Mouse (Mus musculus): ENCODE results near the gene 1700016D06Rik. TPM values are rescaled to one million over a fixed set of nuclear protein-coding genes. Genes with fewer than 3 reads are reported as not detected.

The 1700016D06Rik gene
- polyA plus RNA-seq, 2 experiments: not detected

- Histone ChIP-seq H3K9ac (replicated peaks) (peak overlapping the region; percentile 77; the same call in 1 of the 2 replicates), H3K9me3 (ENCODE audit: control insufficient read depth, low read length) (no peaks in the 10 kb centered on the region), H3K27ac (no peak overlapping the region), H3K27me3 (ENCODE audit: control insufficient read depth, insufficient read depth, low read length) (no peaks in the 10 kb centered on the region), H3K4me2 (ENCODE audit: low read depth) (peak overlapping the region; percentile 79), H3K36me3 (replicated peaks; ENCODE audit: control insufficient read depth, insufficient read depth, low read depth) (peaks cover 35% of the 10 kb centered on the region), H3K4me3 (ENCODE audit: insufficient read depth in 1 of 2, low read depth in 2 of 2, low read length in 2 of 2) (peak overlapping the region; percentile 73 to 76), H3K4me1 (replicated peaks; ENCODE audit: control insufficient read depth in 2 of 2, insufficient read depth in 2 of 2, low read length in 1 of 2) (peaks cover 13 to 17% of the 10 kb centered on the region in 2 experiments)
- TF ChIP-seq EP300 (IDR thresholded peaks at IDR 0.05; ENCODE audit: low read depth) (no peak), CTCF (IDR thresholded peaks at IDR 0.05; ENCODE audit: low read depth) (no peak)
- ATAC-seq (ENCODE audit: insufficient read depth): no peak
- 64% methylated on average over 7 of the region's 7 CpGs for WGBS (ENCODE audit: insufficient replicate concordance)
- DNase-seq (ENCODE audit: low read depth in 3 of 3, low spot score in 3 of 3): no peak
These were observed 67.4 kb downstream of the 1700016D06Rik start for GRCm38 (mm10) chr8:11633414-11633813.

GRCm38 (mm10) chr8:11632406-11632805 is 68.5 kb downstream of the 1700016D06Rik start:
- Histone ChIP-seq H3K4me1 (replicated peaks; ENCODE audit: control insufficient read depth in 2 of 2, insufficient read depth in 2 of 2, low read length in 1 of 2) (peaks cover 13 to 17% of the 10 kb centered on the region in 2 experiments), H3K9ac (replicated peaks) (no peak overlapping the region), H3K4me3 (ENCODE audit: insufficient read depth in 1 of 2, low read depth in 2 of 2, low read length in 2 of 2) (no peak overlapping the region), H3K27ac (no peak overlapping the region), H3K27me3 (ENCODE audit: control insufficient read depth, insufficient read depth, low read length) (no peaks in the 10 kb centered on the region), H3K36me3 (replicated peaks; ENCODE audit: control insufficient read depth, insufficient read depth, low read depth) (peaks cover 41% of the 10 kb centered on the region), H3K9me3 (ENCODE audit: control insufficient read depth, low read length) (no peaks in the 10 kb centered on the region), H3K4me2 (ENCODE audit: low read depth) (no peak overlapping the region)
- ATAC-seq (ENCODE audit: insufficient read depth): no peak
- no peak for TF ChIP-seq CTCF (IDR thresholded peaks at IDR 0.05; ENCODE audit: low read depth)
- TF ChIP-seq EP300 (IDR thresholded peaks at IDR 0.05; ENCODE audit: low read depth): no peak
- 35% methylated on average over 2 of the region's 2 CpGs for WGBS (ENCODE audit: insufficient replicate concordance)
- DNase-seq (ENCODE audit: low read depth in 3 of 3, low spot score in 3 of 3): no peak

- peaks cover 53% of the 10 kb centered on the region for H3K36me3 ChIP-seq (replicated peaks; ENCODE audit: control insufficient read depth, insufficient read depth, low read depth)
These were observed 71.7 kb downstream of the 1700016D06Rik start for GRCm38 (mm10) chr8:11629206-11629605.

GRCm38 (mm10) chr8:11628506-11629132 is 72.2 kb downstream of the 1700016D06Rik start:
- 76% methylated on average over 7 of the region's 7 CpGs for WGBS (ENCODE audit: insufficient replicate concordance)
- H3K36me3 ChIP-seq (replicated peaks; ENCODE audit: control insufficient read depth, insufficient read depth, low read depth): peaks cover 55% of the 10 kb centered on the region
- H3K4me3 ChIP-seq (ENCODE audit: insufficient read depth in 1 of 2, low read depth in 2 of 2, low read length in 2 of 2): no peak overlapping the region
- TF ChIP-seq CTCF (IDR thresholded peaks at IDR 0.05; ENCODE audit: low read depth) (no peak), EP300 (IDR thresholded peaks at IDR 0.05; ENCODE audit: low read depth) (no peak)
- no peak for ATAC-seq (ENCODE audit: insufficient read depth)
- no peak for DNase-seq (ENCODE audit: low read depth in 3 of 3, low spot score in 3 of 3)
- H3K9me3 ChIP-seq (ENCODE audit: control insufficient read depth, low read length): no peaks in the 10 kb centered on the region
- H3K27me3 ChIP-seq (ENCODE audit: control insufficient read depth, insufficient read depth, low read length): no peaks in the 10 kb centered on the region
- no peak overlapping the region for H3K4me2 ChIP-seq (ENCODE audit: low read depth)
- H3K4me1 ChIP-seq (replicated peaks; ENCODE audit: control insufficient read depth in 2 of 2, insufficient read depth in 2 of 2, low read length in 1 of 2): peaks cover 5 to 7% of the 10 kb centered on the region in 2 experiments; a peak in 3 of 4 replicates
- no peak overlapping the region for H3K9ac ChIP-seq (replicated peaks)
- H3K27ac ChIP-seq: no peak overlapping the region

More at GRCm38 (mm10) chr8:11629206-11629605, 71.7 kb downstream of the 1700016D06Rik start:
- no peak overlapping the region for H3K27ac ChIP-seq
- H3K9me3 ChIP-seq (ENCODE audit: control insufficient read depth, low read length): no peaks in the 10 kb centered on the region
- ATAC-seq (ENCODE audit: insufficient read depth): no peak
- no peak overlapping the region for H3K9ac ChIP-seq (replicated peaks)
- H3K4me3 ChIP-seq (ENCODE audit: insufficient read depth in 1 of 2, low read depth in 2 of 2, low read length in 2 of 2): no peak overlapping the region
- H3K27me3 ChIP-seq (ENCODE audit: control insufficient read depth, insufficient read depth, low read length): no peaks in the 10 kb centered on the region
- TF ChIP-seq CTCF (IDR thresholded peaks at IDR 0.05; ENCODE audit: low read depth): no peak
- peaks cover 8 to 9% of the 10 kb centered on the region in 2 experiments for H3K4me1 ChIP-seq (replicated peaks; ENCODE audit: control insufficient read depth in 2 of 2, insufficient read depth in 2 of 2, low read length in 1 of 2)
- no peak for DNase-seq (ENCODE audit: low read depth in 3 of 3, low spot score in 3 of 3)
- 79% methylated on average over 5 of the region's 5 CpGs for WGBS (ENCODE audit: insufficient replicate concordance)
- H3K4me2 ChIP-seq (ENCODE audit: low read depth): no peak overlapping the region

GRCm38 (mm10) chr8:11627717-11628116 is 73.1 kb downstream of the 1700016D06Rik start:
- Histone ChIP-seq H3K27me3 (ENCODE audit: control insufficient read depth, insufficient read depth, low read length) (no peaks in the 10 kb centered on the region), H3K9ac (replicated peaks) (no peak overlapping the region), H3K27ac (no peak overlapping the region), H3K36me3 (replicated peaks; ENCODE audit: control insufficient read depth, insufficient read depth, low read depth) (peaks cover 56% of the 10 kb centered on the region), H3K4me2 (ENCODE audit: low read depth) (no peak overlapping the region), H3K4me1 (replicated peaks; ENCODE audit: control insufficient read depth in 2 of 2, insufficient read depth in 2 of 2, low read length in 1 of 2) (0 out of 4 replicates have a peak, but pooled peaks cover 0 to under 1% of the 10 kb centered on the region in 2 experiments), H3K4me3 (ENCODE audit: insufficient read depth in 1 of 2, low read depth in 2 of 2, low read length in 2 of 2) (no peak overlapping the region), H3K9me3 (ENCODE audit: control insufficient read depth, low read length) (no peaks in the 10 kb centered on the region)
- no peak for DNase-seq (ENCODE audit: low read depth in 3 of 3, low spot score in 3 of 3)
- no peak for ATAC-seq (ENCODE audit: insufficient read depth)
- TF ChIP-seq EP300 (IDR thresholded peaks at IDR 0.05; ENCODE audit: low read depth) (no peak), CTCF (IDR thresholded peaks at IDR 0.05; ENCODE audit: low read depth) (no peak)
- WGBS (ENCODE audit: insufficient replicate concordance): 78% methylated on average over 9 of the region's 9 CpGs
